Mouse (Mus musculus): Measurements from ENCODE around the gene Fbxl7. TPM values are rescaled to one million over a fixed set of nuclear protein-coding genes. Genes with fewer than 3 reads are reported as not detected.

Gene Fbxl7
- total and polyA plus RNA-seq, 3 experiments, result not detected

GRCm38 (mm10) chr15:26888170-26888569 is 7.2 kb downstream of the Fbxl7 start:
- H3K79me2 ChIP-seq (replicated peaks; ENCODE audit: control insufficient read depth, extremely low read depth, insufficient read depth, poor library complexity, severe bottlenecking), result no peaks in the 10 kb centered on the region; the same call in 1 of the 2 replicates
- H3K9me3 ChIP-seq (replicated peaks; ENCODE audit: low read length), result no peaks in the 10 kb centered on the region
- H3K4me2 ChIP-seq (ENCODE audit: insufficient read depth, low read depth, poor library complexity, severe bottlenecking), result no peak overlapping the region
- no peak for DNase-seq (ENCODE audit: extremely low read depth)
- in situ Hi-C loops (cut with MboI; ENCODE audit: low pct_ligation_motif_present, low pct_unique_long_range_greater_than_20kb, low sequenced_read_pairs), result no loop called here
- TF ChIP-seq KAT2A (IDR thresholded peaks at IDR 0.05; ENCODE audit: insufficient replicate concordance, low read length), result no peak
- TF ChIP-seq TBP (conservative IDR thresholded peaks at IDR 0.05; ENCODE audit: low read depth, low read length), result no peak
- TF ChIP-seq RAD21 (IDR thresholded peaks at IDR 0.05; ENCODE audit: low read depth, low read length), result no peak
- no peak for TF ChIP-seq ZMIZ1 (IDR thresholded peaks at IDR 0.05; ENCODE audit: low read depth, low read length)
- no peak for TF ChIP-seq RCOR1 (conservative IDR thresholded peaks at IDR 0.05; ENCODE audit: low read depth, low read length)
- TF ChIP-seq NELFE (IDR thresholded peaks at IDR 0.05; ENCODE audit: low read depth, low read length), result no peak
- no peak for TF ChIP-seq SIN3A (IDR thresholded peaks at IDR 0.05; ENCODE audit: low read length)
- no peak for TF ChIP-seq JUN (IDR thresholded peaks at IDR 0.05; ENCODE audit: insufficient read depth, low read depth, low read length)
- no peak for TF ChIP-seq UBTF (IDR thresholded peaks at IDR 0.05; ENCODE audit: low read depth, low read length)
- no peak for TF ChIP-seq ZNF384 (IDR thresholded peaks at IDR 0.05; ENCODE audit: low read depth, low read length)
- TF ChIP-seq ZC3H11A (IDR thresholded peaks at IDR 0.05; ENCODE audit: low read depth, low read length), result no peak
- no peak for TF ChIP-seq CHD1 (IDR thresholded peaks at IDR 0.05; ENCODE audit: low read depth, low read length)
- no peak for TF ChIP-seq NRF1 (IDR thresholded peaks at IDR 0.05; ENCODE audit: low read depth, low read length)
- TF ChIP-seq EP300 (IDR thresholded peaks at IDR 0.05; ENCODE audit: low read length), result no peak
- TF ChIP-seq E2F4 (IDR thresholded peaks at IDR 0.05; ENCODE audit: insufficient replicate concordance, low read depth, low read length), result no peak
- TF ChIP-seq TCF12 (IDR thresholded peaks at IDR 0.05; ENCODE audit: low read depth, low read length), result no peak
- no peaks in the 10 kb centered on the region for H3K27me3 ChIP-seq (replicated peaks)
- dilution Hi-C loops (cut with MboI; ENCODE audit: extremely low pct_ligation_motif_present, extremely low pct_unique_long_range_greater_than_20kb, low sequenced_read_pairs), result no loop called here
- no peak overlapping the region for H3K9ac ChIP-seq (ENCODE audit: insufficient read depth, low read depth)
- H3K27ac ChIP-seq (ENCODE audit: insufficient read depth, low read depth), result no peak overlapping the region
- H3K4me3 ChIP-seq (replicated peaks in 1 of 3; ENCODE audit: low read depth in 2 of 3, low read length in 2 of 3, poor library complexity in 1 of 3), result no peak overlapping the region
- no peaks in the 10 kb centered on the region for H3K36me3 ChIP-seq (replicated peaks in 1 of 2; ENCODE audit: control insufficient read depth in 1 of 2, insufficient read depth in 1 of 2, low read length in 1 of 2)
- peaks cover 0 to 11% of the 10 kb centered on the region in 2 experiments; a peak in 1 of 4 replicates for H3K4me1 ChIP-seq (ENCODE audit: control insufficient read depth in 1 of 2, insufficient read depth in 2 of 2)

- DNase-seq (ENCODE audit: extremely low read depth), result no peak
- no peak overlapping the region for H3K27ac ChIP-seq (ENCODE audit: insufficient read depth, low read depth)
- in situ Hi-C loops (cut with MboI; ENCODE audit: low pct_ligation_motif_present, low pct_unique_long_range_greater_than_20kb, low sequenced_read_pairs), result no loop called here
- H3K9me3 ChIP-seq (replicated peaks; ENCODE audit: low read length), result no peaks in the 10 kb centered on the region
- dilution Hi-C loops (cut with MboI; ENCODE audit: extremely low pct_ligation_motif_present, extremely low pct_unique_long_range_greater_than_20kb, low sequenced_read_pairs), result no loop called here
- TF ChIP-seq MXI1 (IDR thresholded peaks at IDR 0.05; ENCODE audit: low read depth, low read length) (no peak), GABPA (IDR thresholded peaks at IDR 0.05; ENCODE audit: insufficient replicate concordance, low read depth, low read length) (no peak), ZKSCAN1 (IDR thresholded peaks at IDR 0.05; ENCODE audit: borderline replicate concordance, low read depth, low read length) (no peak), POLR2AphosphoS2 (IDR thresholded peaks at IDR 0.05; ENCODE audit: low read depth, low read length) (no peak), MEF2A (IDR thresholded peaks at IDR 0.05; ENCODE audit: borderline replicate concordance, low read depth, low read length) (no peak), USF2 (conservative IDR thresholded peaks at IDR 0.05; ENCODE audit: low read depth, low read length) (no peak), MAFK (IDR thresholded peaks at IDR 0.05; ENCODE audit: insufficient replicate concordance, low read length) (no peak), HCFC1 (IDR thresholded peaks at IDR 0.05; ENCODE audit: low read depth, low read length) (no peak), BHLHE40 (IDR thresholded peaks at IDR 0.05; ENCODE audit: low read depth, low read length) (no peak), CHD1 (IDR thresholded peaks at IDR 0.05; ENCODE audit: low read depth, low read length) (no peak), SIN3A (IDR thresholded peaks at IDR 0.05; ENCODE audit: low read length) (no peak)
- peaks cover 0 to 11% of the 10 kb centered on the region in 2 experiments; a peak in 1 of 4 replicates for H3K4me1 ChIP-seq (ENCODE audit: control insufficient read depth in 1 of 2, insufficient read depth in 2 of 2)
- no peaks in the 10 kb centered on the region for H3K27me3 ChIP-seq (replicated peaks)
- no peak overlapping the region for H3K9ac ChIP-seq (ENCODE audit: insufficient read depth, low read depth)
- no peaks in the 10 kb centered on the region for H3K79me2 ChIP-seq (replicated peaks; ENCODE audit: control insufficient read depth, extremely low read depth, insufficient read depth, poor library complexity, severe bottlenecking)
- no peaks in the 10 kb centered on the region for H3K36me3 ChIP-seq (replicated peaks in 1 of 2; ENCODE audit: control insufficient read depth in 1 of 2, insufficient read depth in 1 of 2, low read length in 1 of 2)
- no peak overlapping the region for H3K4me2 ChIP-seq (ENCODE audit: insufficient read depth, low read depth, poor library complexity, severe bottlenecking)
- no peak overlapping the region for H3K4me3 ChIP-seq (replicated peaks in 1 of 3; ENCODE audit: low read depth in 2 of 3, low read length in 2 of 3, poor library complexity in 1 of 3)
Measured at GRCm38 (mm10) chr15:26885979-26886378, 9.4 kb downstream of the Fbxl7 start.

All from CH12.LX (cell line).